Mouse (Mus musculus) limb, embryonic 12.5 days (tissue): ENCODE results near the gene Ephx1. TPM values are rescaled to one million over a fixed set of nuclear protein-coding genes. Genes with fewer than 3 reads are reported as not detected.
"Not testable (repeated sequence)": the region's sequence is repeated elsewhere in the genome, so short reads cannot be mapped to it uniquely, and the experiment has no call there.

ENCODE experiments used
- ATAC-seq: fragments of 200-750 bp; cut with Nextera tagmentation; 2 replicates; pipeline ENCODE4 v1.8.0; 2017; ENCODE audit warnings: low read depth, moderate TSS enrichment; ENCODE audit not compliant: insufficient number of reproducible peaks, insufficient read depth, low FRiP score, low TSS enrichment
- H3K27ac ChIP-seq: fragments of 300-500 bp; sonication (generic); 2 replicates; pipeline ENCODE4 v1.5.1; 2016; ENCODE audit warnings: mild to moderate bottlenecking, moderate library complexity
- H3K27me3 ChIP-seq: fragments of 300-500 bp; sonication (generic); 2 replicates; pipeline ENCODE4 v1.6.1; 2016; ENCODE audit warnings: mild to moderate bottlenecking, moderate library complexity
- H3K36me3 ChIP-seq: fragments of 300-500 bp; sonication (generic); 2 replicates; pipeline ENCODE4 v1.6.1; 2016; ENCODE audit warnings: mild to moderate bottlenecking, moderate library complexity
- H3K4me1 ChIP-seq: fragments of 300-500 bp; sonication (generic); replicated peaks from 2 replicates; pipeline ENCODE4 v1.6.1; 2016
- H3K4me2 ChIP-seq: fragments of 300-500 bp; sonication (generic); 2 replicates; pipeline ENCODE4 v1.6.1; 2016; ENCODE audit warnings: mild to moderate bottlenecking, moderate library complexity
- H3K4me3 ChIP-seq: fragments of 300-500 bp; sonication (generic); replicated peaks from 2 replicates; pipeline ENCODE4 v1.5.1; 2016; ENCODE audit warnings: mild to moderate bottlenecking
- H3K9ac ChIP-seq: fragments of 300-500 bp; sonication (generic); replicated peaks from 2 replicates; pipeline ENCODE4 v1.6.1; 2016; ENCODE audit warnings: mild to moderate bottlenecking, moderate library complexity
- H3K9me3 ChIP-seq: fragments of 300-500 bp; sonication (generic); 2 replicates; pipeline ENCODE4 v1.6.1; 2016; ENCODE audit warnings: mild to moderate bottlenecking, moderate library complexity
- WGBS: fragments of 180-500 bp; shearing (Covaris S2); methylation state at CpG from one replicate; pipeline ENCODE4 v1.1.7; 2016; 5-methylcytosine and 5-hydroxymethylcytosine counted together
- polyA plus RNA-seq: library from polyadenylated mRNA; unstranded; fragments of >200 nt; fragmentation: Nextera tagmentation; extraction: Ambion mirVana; gene quantifications from 2 replicates; pipeline ENCODE4 v1.2.1, GENCODE M21; 2016

Gene Ephx1
- polyA plus RNA-seq, 1 experiment from 2014 or later = 1.6 TPM

DNA sequence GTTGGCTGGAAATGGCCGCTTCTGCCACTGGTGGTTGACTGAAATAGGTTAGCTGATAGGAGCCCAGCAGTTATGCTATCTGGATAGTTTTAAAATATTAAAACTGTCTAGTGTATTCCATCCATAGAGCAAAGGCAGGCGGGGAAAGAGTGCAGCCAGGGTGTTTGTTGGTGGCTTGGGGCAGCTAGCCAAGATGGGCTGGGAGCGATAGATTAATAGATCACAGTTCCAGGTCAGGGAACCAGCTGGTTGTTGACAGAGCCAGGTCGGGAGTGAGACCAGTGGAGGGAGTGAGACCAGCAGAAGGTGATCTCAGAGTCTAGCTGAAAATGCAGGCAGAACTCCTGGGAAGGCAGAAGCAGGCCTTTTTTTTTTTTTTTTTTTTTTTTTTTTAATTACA is 16.9 kb upstream of the Ephx1 start:
- 74% methylated on average over 4 of the region's 4 CpGs for WGBS
- Histone ChIP-seq H3K27me3 (peaks cover 13% of the 10 kb centered on the region; the same call in 1 of the 2 replicates), H3K4me1 (no peaks in the 10 kb centered on the region), H3K9ac (no peak overlapping the region), H3K4me2 (no peak overlapping the region), H3K4me3 (no peak overlapping the region), H3K9me3 (no peaks in the 10 kb centered on the region), H3K36me3 (no peaks in the 10 kb centered on the region), H3K27ac (no peak overlapping the region)
- ATAC-seq = no peak

DNA sequence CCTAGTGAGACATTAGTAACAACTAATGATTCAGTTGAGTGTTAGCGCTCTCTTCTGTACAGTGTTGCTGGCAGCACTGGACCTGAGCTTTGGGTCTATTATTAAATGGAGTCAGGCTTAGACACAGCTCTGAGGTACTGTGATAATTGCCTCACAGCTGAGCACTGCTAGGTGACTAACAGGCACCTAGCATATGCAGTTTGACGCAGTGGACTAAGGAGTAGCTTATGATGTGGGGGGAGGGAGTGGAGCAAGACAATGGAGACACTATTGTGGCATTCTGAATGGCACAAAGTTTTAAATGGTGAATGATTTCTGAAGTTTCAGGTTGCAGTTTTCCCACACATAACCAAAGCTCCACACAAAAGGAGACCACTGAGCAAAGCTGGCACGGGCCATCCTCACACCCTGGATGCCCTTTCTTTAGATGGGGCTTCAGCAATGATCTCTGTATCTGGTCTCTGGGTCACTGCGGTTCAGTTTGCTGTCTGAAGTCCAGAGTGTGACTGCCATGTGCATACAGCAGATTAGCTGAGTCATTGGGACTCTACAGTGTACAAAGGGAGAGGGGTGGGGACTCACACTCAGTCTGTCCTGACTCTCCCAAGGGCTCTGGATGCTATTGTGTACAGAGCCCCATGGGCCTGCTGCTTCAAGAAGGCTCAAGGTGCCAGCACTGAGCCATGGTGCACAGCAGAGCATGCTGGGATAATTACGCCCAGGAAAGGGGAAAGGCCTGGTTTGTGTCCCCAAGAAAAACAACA is 14.5 kb upstream of the Ephx1 start:
- H3K4me1 ChIP-seq, H3K4me3 ChIP-seq, H3K9me3 ChIP-seq, H3K36me3 ChIP-seq, H3K9ac ChIP-seq, ATAC-seq, H3K27me3 ChIP-seq, H3K4me2 ChIP-seq, H3K27ac ChIP-seq: not testable (repeated sequence)
- WGBS = 84% methylated on average over 5 of the region's 5 CpGs

DNA sequence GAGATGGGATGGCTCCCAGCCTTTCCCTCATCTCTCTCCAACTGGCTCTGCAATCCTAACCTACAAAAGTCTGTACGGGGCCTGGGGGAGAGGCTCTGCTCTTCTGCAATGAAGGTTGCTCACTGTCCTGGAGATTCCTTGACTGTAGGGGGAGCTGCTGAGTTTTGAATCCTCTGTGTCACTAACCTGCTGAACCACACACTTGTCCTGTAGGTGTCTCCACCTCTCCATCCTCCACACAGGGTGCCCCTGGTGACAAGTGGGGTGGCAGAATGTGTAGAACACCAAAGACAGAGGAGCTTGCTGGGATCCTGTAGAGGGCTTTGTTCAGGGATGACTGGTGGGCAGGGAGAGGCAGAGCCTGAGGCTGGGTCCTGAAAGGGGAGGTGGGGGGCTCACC is 1.6 kb upstream of the Ephx1 start:
- H3K27ac ChIP-seq = no peak overlapping the region
- H3K4me2 ChIP-seq = no peak overlapping the region
- no peak overlapping the region for H3K4me3 ChIP-seq
- no peaks in the 10 kb centered on the region for H3K9me3 ChIP-seq
- H3K36me3 ChIP-seq = no peaks in the 10 kb centered on the region
- no peak overlapping the region for H3K9ac ChIP-seq
- WGBS = 11% methylated on average over 1 of the region's 1 CpGs
- ATAC-seq = no peak
- H3K4me1 ChIP-seq = 0 out of 2 replicates have a peak, but pooled peaks cover 1% of the 10 kb centered on the region
- H3K27me3 ChIP-seq = peaks cover 5% of the 10 kb centered on the region

DNA sequence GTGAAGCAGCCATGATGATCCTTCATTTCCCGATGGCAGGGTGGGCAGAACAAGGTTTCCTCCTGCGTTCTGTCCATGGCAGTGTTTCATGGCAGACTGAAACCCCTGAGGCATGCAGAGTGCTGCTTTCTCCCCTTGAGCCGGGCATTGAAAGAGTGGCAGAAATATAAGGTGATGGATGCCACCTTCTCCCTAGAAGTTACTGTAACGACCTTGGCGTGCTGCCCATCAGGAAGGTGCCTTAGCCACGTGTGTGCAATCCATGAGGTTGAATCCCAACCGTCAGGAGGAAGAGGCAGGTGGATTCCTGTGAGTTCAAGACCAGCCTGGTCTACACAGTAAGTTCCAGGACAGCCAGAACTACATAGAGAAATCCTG is 773 bp upstream of the Ephx1 start:
- Histone ChIP-seq H3K27me3 (peaks cover 5% of the 10 kb centered on the region), H3K36me3 (no peaks in the 10 kb centered on the region), H3K9me3 (no peaks in the 10 kb centered on the region), H3K4me3 (no peak overlapping the region), H3K4me2 (no peak overlapping the region), H3K27ac (no peak overlapping the region), H3K4me1 (peaks cover 7% of the 10 kb centered on the region), H3K9ac (no peak overlapping the region)
- 69% methylated on average over 7 of the region's 7 CpGs for WGBS
- no peak for ATAC-seq

DNA sequence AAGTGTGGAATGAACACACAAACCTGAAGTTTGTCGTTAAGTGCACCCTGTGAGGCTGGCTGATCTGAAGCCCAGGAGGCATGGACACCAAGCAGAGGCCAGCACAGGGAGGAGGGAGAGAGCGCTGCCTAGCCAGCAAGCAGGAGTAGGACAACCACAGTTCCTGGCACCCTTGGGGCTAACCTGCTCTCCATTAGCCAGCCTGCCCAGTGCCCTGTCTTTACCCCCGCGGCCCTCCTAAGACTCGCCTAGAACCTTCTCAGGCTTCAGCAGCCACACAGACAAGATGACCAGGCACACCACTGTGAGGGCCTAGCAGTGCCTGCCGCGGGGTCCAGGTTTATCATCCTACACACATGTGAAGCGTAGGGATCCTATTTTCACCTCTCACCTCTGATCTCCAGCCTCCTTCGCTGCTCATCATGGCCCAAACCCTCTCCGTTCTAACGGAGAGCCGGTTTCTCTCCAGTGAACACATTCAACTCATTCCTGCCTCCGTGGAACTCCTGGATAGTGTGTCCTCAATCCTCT is 2.7 kb downstream of the Ephx1 start:
- WGBS = 71% methylated on average over 13 of the region's 13 CpGs
- Histone ChIP-seq H3K4me1 (peaks cover 13% of the 10 kb centered on the region), H3K9ac (no peak overlapping the region), H3K4me2 (0 out of 2 replicates have a peak overlapping the region, but pooled peaks have one; percentile 100), H3K9me3 (no peaks in the 10 kb centered on the region), H3K27ac (no peak overlapping the region), H3K4me3 (no peak overlapping the region), H3K36me3 (no peaks in the 10 kb centered on the region), H3K27me3 (peaks cover 13% of the 10 kb centered on the region)
- no peak for ATAC-seq

DNA sequence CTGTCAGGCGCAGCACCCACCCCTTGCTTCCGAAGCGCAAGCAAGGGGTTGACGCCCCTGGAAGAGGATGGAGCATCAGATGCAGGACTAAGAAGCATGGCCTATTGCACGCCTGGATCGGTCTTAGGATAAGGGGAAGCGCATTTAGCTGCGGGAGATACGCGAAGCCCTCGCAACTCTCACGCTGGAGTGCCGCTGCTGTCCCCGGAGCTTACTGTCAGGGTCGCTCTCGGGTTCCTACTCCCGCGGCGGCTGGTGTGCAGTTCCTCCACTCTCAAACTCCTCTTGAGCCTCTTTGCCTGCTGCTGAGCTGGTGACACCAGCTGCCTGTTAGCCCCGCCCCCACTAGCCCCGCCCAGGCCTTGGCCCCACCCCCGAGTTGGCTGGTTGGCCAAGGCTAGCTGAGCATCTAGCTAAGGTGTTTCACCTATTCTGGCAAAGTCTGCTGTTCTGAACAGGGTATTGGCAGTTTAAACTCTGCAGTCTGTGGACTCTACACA is 3.4 kb downstream of the Ephx1 start:
- Histone ChIP-seq H3K36me3 (no peaks in the 10 kb centered on the region), H3K9ac (peak overlapping the region; percentile 59), H3K4me2 (peak overlapping the region; percentile 100), H3K9me3 (no peaks in the 10 kb centered on the region), H3K4me1 (peaks cover 13% of the 10 kb centered on the region), H3K27ac (0 out of 2 replicates have a peak overlapping the region, but pooled peaks have one; percentile 53), H3K4me3 (peak overlapping the region; percentile 51), H3K27me3 (peaks cover 13% of the 10 kb centered on the region)
- ATAC-seq = peak; percentile 79
- WGBS = 2% methylated on average over 22 of the region's 22 CpGs

DNA sequence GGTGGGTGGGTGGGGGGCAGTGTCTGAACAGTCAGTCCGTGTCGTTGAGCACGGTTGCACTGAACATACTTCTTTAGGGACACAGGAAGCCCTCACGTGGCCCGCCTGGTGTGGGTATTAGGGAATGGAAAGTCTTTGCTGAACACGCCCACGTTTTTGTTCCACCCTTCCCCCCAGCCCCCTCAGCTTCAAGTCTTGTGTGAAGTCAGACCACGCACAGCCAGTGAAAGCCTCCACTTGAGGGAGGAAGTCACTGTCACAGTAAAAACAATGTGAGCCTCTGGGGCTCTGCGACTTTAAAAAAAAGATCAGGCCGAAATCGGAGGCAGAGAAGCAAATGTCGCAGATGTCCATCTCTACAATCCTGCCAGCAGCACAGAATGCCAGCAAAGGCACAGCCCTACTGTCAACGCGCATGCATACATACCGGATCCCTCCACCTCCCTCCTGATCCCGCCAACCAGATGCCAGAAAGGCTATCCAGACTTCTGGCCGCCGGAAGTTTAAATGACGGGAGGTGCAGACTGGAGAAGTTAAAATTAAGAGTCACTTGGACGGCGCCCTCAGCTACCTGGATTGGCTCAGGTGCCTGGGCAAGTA is 4.1 kb downstream of the Ephx1 start:
- Histone ChIP-seq H3K36me3 (no peaks in the 10 kb centered on the region), H3K9ac (peak overlapping the region; percentile 59), H3K9me3 (no peaks in the 10 kb centered on the region), H3K27me3 (peaks cover 13% of the 10 kb centered on the region), H3K27ac (0 out of 2 replicates have a peak overlapping the region, but pooled peaks have one; percentile 53), H3K4me2 (peak overlapping the region; percentile 100), H3K4me1 (peaks cover 13% of the 10 kb centered on the region), H3K4me3 (peak overlapping the region; percentile 51)
- ATAC-seq = peak; percentile 21; the same call in 1 of the 2 replicates
- 5% methylated on average over 21 of the region's 21 CpGs for WGBS

DNA sequence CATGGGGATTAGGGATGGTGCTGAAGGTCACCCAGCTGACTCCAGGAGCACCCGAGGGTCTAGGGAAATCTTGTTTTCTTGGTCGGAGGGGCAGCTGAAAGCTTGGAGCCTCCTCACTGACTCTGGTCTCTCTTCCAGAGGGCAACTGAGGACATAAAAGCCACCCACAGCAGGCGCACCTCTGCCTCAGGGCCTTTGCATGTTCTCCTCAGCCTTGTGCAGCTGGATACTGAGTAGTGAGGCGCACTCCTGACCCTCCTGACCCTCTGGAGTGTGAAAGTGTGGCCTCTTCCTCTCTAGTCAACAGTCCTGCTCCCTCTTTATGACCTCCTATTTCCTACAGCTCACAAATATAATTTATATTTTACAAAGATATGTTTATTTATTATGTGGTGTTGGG is 4.7 kb downstream of the Ephx1 start:
- H3K9ac ChIP-seq = no peak overlapping the region
- H3K4me1 ChIP-seq = peaks cover 13% of the 10 kb centered on the region
- H3K9me3 ChIP-seq = no peaks in the 10 kb centered on the region
- H3K27me3 ChIP-seq = peaks cover 13% of the 10 kb centered on the region
- H3K4me3 ChIP-seq = 0 out of 2 replicates have a peak overlapping the region, but pooled peaks have one; percentile 51
- 78% methylated on average over 4 of the region's 4 CpGs for WGBS
- no peak for ATAC-seq
- H3K4me2 ChIP-seq = peak overlapping the region; percentile 100
- H3K27ac ChIP-seq = no peak overlapping the region
- no peaks in the 10 kb centered on the region for H3K36me3 ChIP-seq

DNA sequence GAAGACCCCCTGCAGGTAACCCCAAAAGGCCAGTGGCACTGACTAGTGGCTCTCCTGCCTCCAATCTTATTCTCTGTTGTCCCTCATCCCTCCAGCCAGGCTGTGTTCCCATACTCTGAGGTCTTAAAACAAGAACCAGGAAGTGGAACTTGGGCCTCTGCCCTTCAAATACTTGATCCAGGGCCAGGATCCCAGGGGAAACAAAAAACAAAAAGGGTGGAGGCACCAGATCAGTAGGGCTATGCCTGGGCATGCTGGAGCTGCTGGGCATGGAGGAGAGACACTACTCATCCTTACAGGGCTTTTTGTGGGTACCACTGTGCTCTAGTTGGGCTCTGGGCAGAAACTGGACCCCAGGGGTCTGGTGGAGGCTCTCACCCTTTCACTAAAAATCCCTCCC is 5.1 kb downstream of the Ephx1 start:
- ATAC-seq = no peak
- Histone ChIP-seq H3K27ac (no peak overlapping the region), H3K9me3 (no peaks in the 10 kb centered on the region), H3K36me3 (no peaks in the 10 kb centered on the region), H3K4me3 (no peak overlapping the region), H3K4me2 (no peak overlapping the region), H3K27me3 (peaks cover 13% of the 10 kb centered on the region), H3K9ac (no peak overlapping the region), H3K4me1 (peaks cover 13% of the 10 kb centered on the region)

DNA sequence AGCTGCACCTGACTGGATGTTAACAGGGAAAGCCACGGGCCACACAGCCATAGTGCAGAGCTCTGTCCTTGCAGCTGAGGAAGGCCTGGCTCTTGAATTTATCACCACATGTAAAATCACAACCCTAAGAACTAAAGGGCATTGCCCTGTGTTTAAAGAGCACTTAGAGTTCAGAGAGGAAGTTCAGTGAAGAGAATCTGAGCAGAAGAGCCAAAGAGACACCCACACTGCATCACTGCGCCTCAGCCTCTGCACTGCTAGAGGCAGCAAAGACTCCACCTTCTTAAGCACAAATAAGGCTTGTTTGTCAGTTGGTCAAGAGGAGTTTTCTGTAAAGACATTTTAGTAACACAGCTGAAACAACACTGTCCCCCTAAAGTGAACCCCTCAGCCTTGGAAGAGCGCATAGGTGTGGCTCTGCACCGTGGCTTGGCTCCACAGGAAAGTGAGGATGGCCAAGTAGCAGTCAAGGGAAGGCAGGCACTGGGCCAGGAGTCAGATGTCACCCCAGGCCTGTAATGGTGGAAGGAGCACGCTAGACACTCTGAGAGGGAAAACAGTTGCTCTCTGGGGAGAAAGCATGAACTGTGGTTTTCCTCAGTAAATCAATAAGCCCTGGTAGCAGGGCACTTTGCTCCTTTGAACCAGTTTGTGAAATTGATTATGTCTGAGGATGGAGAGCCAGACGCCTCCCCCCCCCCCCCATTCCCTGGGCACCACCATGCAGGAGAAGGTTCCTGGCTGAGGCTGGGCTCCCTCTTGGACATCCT is 5.8 kb downstream of the Ephx1 start:
- H3K4me1 ChIP-seq = peaks cover 13% of the 10 kb centered on the region
- ATAC-seq = no peak
- H3K4me3 ChIP-seq = no peak overlapping the region
- no peaks in the 10 kb centered on the region for H3K36me3 ChIP-seq
- H3K9me3 ChIP-seq = no peaks in the 10 kb centered on the region
- H3K27ac ChIP-seq = no peak overlapping the region
- peaks cover 13% of the 10 kb centered on the region; the same call in 1 of the 2 replicates for H3K27me3 ChIP-seq
- no peak overlapping the region for H3K9ac ChIP-seq
- WGBS = 73% methylated on average over 5 of the region's 6 CpGs
- no peak overlapping the region for H3K4me2 ChIP-seq

DNA sequence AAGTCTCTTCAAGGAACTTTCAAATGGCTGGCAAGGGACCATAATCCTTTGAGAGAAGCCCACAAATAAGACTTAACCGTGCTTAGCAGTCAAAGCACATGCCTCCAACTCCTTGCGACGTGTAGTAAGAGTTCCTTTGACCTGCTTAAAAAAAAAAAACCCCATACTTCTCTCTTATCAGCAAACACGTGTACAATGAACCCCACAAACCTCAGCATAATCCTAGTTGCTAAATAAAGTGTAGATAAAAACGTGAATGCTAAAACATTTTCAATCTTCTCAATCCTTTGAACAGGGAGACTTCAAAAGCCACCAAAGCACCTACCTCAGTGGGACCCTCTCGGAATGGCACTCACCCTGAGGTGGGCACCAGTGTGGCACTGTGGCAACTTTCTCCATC is 7.3 kb downstream of the Ephx1 start:
- Histone ChIP-seq H3K27me3 (peaks cover 13% of the 10 kb centered on the region; the same call in 1 of the 2 replicates), H3K9me3 (no peaks in the 10 kb centered on the region), H3K4me1 (peaks cover 13% of the 10 kb centered on the region), H3K4me3 (no peak overlapping the region), H3K27ac (no peak overlapping the region), H3K9ac (no peak overlapping the region), H3K36me3 (no peaks in the 10 kb centered on the region), H3K4me2 (no peak overlapping the region)
- 80% methylated on average over 6 of the region's 6 CpGs for WGBS
- ATAC-seq = no peak
